Mouse (Mus musculus) testis, adult 2 months (tissue): ENCODE measurements at regions not wholly inside any gene's neighbourhood (a gene's known extent, or its start where the extent isn't known, plus 50 kb on each side); places are given as distances from the start of the nearest gene placed in this dataset.

Experiments used
- CTCF ChIP-seq: fragments of 200-500 bp; IDR thresholded peaks from 2 replicates; pipeline ENCODE4 v1.5.1; 2012; ENCODE audit warnings: low read depth, mild to moderate bottlenecking, inconsistent platforms, low read length, moderate library complexity; ENCODE audit not compliant: control insufficient read depth, insufficient read depth, insufficient replicate concordance
- POLR2A ChIP-seq: fragments of 200-500 bp; IDR thresholded peaks from 2 replicates; pipeline ENCODE4 v1.6.1; 2012; ENCODE audit warnings: low read depth, mild to moderate bottlenecking, inconsistent platforms, low read length, moderate library complexity; ENCODE audit not compliant: control insufficient read depth

GRCm38 (mm10) chr1:45647301-45647700 lies 144.2 kb upstream of the Col5a2 start:
- TF ChIP-seq POLR2A, result no peak
- no peak for TF ChIP-seq CTCF
